ENCODE assay signal across 10 mouse cellular contexts in the genomic region with DNA sequence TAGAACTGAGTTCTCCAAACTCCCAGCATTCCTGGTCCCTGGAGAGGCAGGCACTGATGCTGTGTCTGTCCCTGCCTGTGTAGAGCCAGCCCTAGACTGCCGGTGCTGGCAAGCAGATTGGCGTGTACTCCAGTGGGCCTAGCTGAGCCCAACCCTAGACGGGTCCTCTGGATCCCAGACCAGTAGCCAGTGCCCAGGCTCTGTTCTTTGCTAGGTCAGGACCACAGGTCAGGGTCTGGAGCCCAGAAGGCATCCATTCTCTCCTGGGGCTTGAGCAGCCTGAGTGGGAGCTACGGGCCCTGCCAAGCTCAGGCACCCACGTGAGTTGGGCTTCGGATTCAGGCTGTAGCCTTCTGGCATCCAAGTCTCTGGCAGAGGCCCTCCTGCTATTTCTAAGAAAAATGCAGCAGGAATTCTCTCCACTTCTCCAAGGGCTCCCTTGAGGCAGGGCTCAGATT. TPM values are rescaled to one million over a fixed set of nuclear protein-coding genes. Genes with fewer than 3 reads are reported as not detected.
DNase-seq lines count a peak whose midpoint lies in the region; ATAC-seq and TF ChIP-seq lines count a peak whose summit lies in the region.
"Had no signal": no experiment of that assay in that cellular context is flagged by ENCODE, and none has a peak within 500 bp of the region (broad histone marks: within the 10 kb centered on the region; RNA-seq: fewer than 3 reads in every experiment).

No protein-coding gene starts in this region.

- no peak for TF ChIP-seq CTCF in thymus, adult 2 months (IDR thresholded peaks at IDR 0.05; ENCODE audit: borderline replicate concordance, control insufficient read depth, extremely low read depth, insufficient read depth, low read length, poor library complexity)

- WGBS in kidney, embryonic 16.5 days: 24% methylated on average over 6 of the region's 6 CpGs
- WGBS in embryonic facial prominence, embryonic 12.5 days: 16% methylated on average over 6 of the region's 6 CpGs
- 15% methylated on average over 6 of the region's 6 CpGs for WGBS in midbrain, embryonic 14.5 days
- WGBS in thymus, adult 2 months: 94% methylated on average over 6 of the region's 6 CpGs

- no peaks in the 10 kb centered on the region for H3K9me3 ChIP-seq in kidney, embryonic 16.5 days (ENCODE audit: low read length)
- H3K9me3 ChIP-seq in embryonic facial prominence, embryonic 12.5 days: no peaks in the 10 kb centered on the region
- no peaks in the 10 kb centered on the region for H3K9me3 ChIP-seq in midbrain, embryonic 14.5 days (ENCODE audit: control insufficient read depth, low read length)

- H3K4me1 ChIP-seq in kidney, embryonic 16.5 days (ENCODE audit: insufficient read depth, low read length): peaks cover 100% of the 10 kb centered on the region
- H3K4me1 ChIP-seq in embryonic facial prominence, embryonic 12.5 days: peaks cover 94% of the 10 kb centered on the region
- peaks cover 59% of the 10 kb centered on the region for H3K4me1 ChIP-seq in midbrain, embryonic 14.5 days (ENCODE audit: control insufficient read depth, insufficient read depth, low read length)
- H3K4me1 ChIP-seq in thymus, adult 2 months (replicated peaks; ENCODE audit: control insufficient read depth, insufficient read depth, low read length): 0 out of 2 replicates have a peak, but pooled peaks cover 2% of the 10 kb centered on the region

- H3K4me3 ChIP-seq in kidney, embryonic 16.5 days (ENCODE audit: low read length): no peak overlapping the region
- no peak overlapping the region; the same call in none of the 2 replicates for H3K4me3 ChIP-seq in embryonic facial prominence, embryonic 12.5 days
- H3K4me3 ChIP-seq in midbrain, embryonic 14.5 days (replicated peaks; ENCODE audit: low read depth, low read length): no peak overlapping the region
- no peak overlapping the region for H3K4me3 ChIP-seq in thymus, adult 2 months (ENCODE audit: control insufficient read depth, insufficient read depth, low read length)

- H3K9ac ChIP-seq in kidney, embryonic 16.5 days (replicated peaks; ENCODE audit: low read length): peak overlapping the region; percentile 45; the same call in 1 of the 2 replicates
- peak overlapping the region; percentile 31 for H3K9ac ChIP-seq in embryonic facial prominence, embryonic 12.5 days
- H3K9ac ChIP-seq in midbrain, embryonic 14.5 days (replicated peaks; ENCODE audit: low read length): peak overlapping the region; percentile 27

- H3K4me2 ChIP-seq in kidney, embryonic 16.5 days (replicated peaks; ENCODE audit: low read depth, low read length): peak overlapping the region; percentile 53
- H3K4me2 ChIP-seq in embryonic facial prominence, embryonic 12.5 days (replicated peaks): peak overlapping the region; percentile 39
- peak overlapping the region; percentile 19 for H3K4me2 ChIP-seq in midbrain, embryonic 14.5 days (ENCODE audit: low read length)

- DNase-seq in kidney, postnatal 14 days: no peak
- peak; percentile 57 for DNase-seq in gastrocnemius, postnatal 25 days
- peak; percentile 68 for DNase-seq in layer of hippocampus, adult 9-11 months
- no peak for DNase-seq in midbrain, embryonic 14.5 days
- no peak for DNase-seq in MN1 (ENCODE audit: low spot score)
- DNase-seq in thymus, adult 2 months: no peak

- 0 out of 2 replicates have a peak, but pooled peaks cover 10% of the 10 kb centered on the region for H3K36me3 ChIP-seq in kidney, embryonic 16.5 days (ENCODE audit: insufficient read depth, low read length)
- peaks cover 48% of the 10 kb centered on the region for H3K36me3 ChIP-seq in embryonic facial prominence, embryonic 12.5 days
- H3K36me3 ChIP-seq in midbrain, embryonic 14.5 days (ENCODE audit: control insufficient read depth, insufficient read depth, low read length): peaks cover 43% of the 10 kb centered on the region
- no peaks in the 10 kb centered on the region for H3K36me3 ChIP-seq in thymus, adult 2 months (ENCODE audit: control insufficient read depth, insufficient read depth, low read length)

- peak overlapping the region; percentile 91 for H3K27ac ChIP-seq in kidney, embryonic 16.5 days (ENCODE audit: low read length)
- H3K27ac ChIP-seq in embryonic facial prominence, embryonic 12.5 days: peak overlapping the region; percentile 85
- H3K27ac ChIP-seq in midbrain, embryonic 14.5 days (replicated peaks; ENCODE audit: low read depth, low read length): 0 out of 2 replicates have a peak overlapping the region, but pooled peaks have one; percentile 32
- H3K27ac ChIP-seq in thymus, adult 2 months (ENCODE audit: control insufficient read depth, insufficient read depth, low read length): no peak overlapping the region

- no peak for TF ChIP-seq POLR2A in thymus, adult 2 months (IDR thresholded peaks at IDR 0.05; ENCODE audit: control insufficient read depth, extremely low read depth, insufficient read depth, low read length, poor library complexity)

- ATAC-seq in kidney, embryonic 16.5 days (ENCODE audit: low FRiP score, low TSS enrichment): no peak
- ATAC-seq in embryonic facial prominence, embryonic 12.5 days (ENCODE audit: insufficient number of reproducible peaks, insufficient read depth, low FRiP score, low TSS enrichment): no peak
- ATAC-seq in midbrain, embryonic 14.5 days (ENCODE audit: low FRiP score, low TSS enrichment): no peak

- H3K27me3 ChIP-seq in kidney, embryonic 16.5 days (ENCODE audit: insufficient read depth, low read length): no peaks in the 10 kb centered on the region
- H3K27me3 ChIP-seq in embryonic facial prominence, embryonic 12.5 days: no peaks in the 10 kb centered on the region
- H3K27me3 ChIP-seq in midbrain, embryonic 14.5 days (ENCODE audit: control insufficient read depth, insufficient read depth, low read length): no peaks in the 10 kb centered on the region
- no peaks in the 10 kb centered on the region for H3K27me3 ChIP-seq in thymus, adult 2 months (ENCODE audit: control insufficient read depth, insufficient read depth, low read length)

RNA-seq across cellular contexts. Expression of a gene that starts 10.1 kb away (rescaled TPM):
- 20.9 and 25.7 TPM in 2 replicates for polyA plus RNA-seq in kidney, embryonic 16.5 days (2015; fragmentation: Nextera tagmentation; extraction: Ambion mirVana)
- 52.4 and 53.1 TPM in 2 replicates for polyA plus RNA-seq in embryonic facial prominence, embryonic 12.5 days (2016; fragmentation: Nextera tagmentation; extraction: Ambion mirVana)
- total RNA-seq in gastrocnemius, postnatal 25 days (2021): 1 to 10 TPM; 5.9 to 9.7 TPM
- polyA plus RNA-seq in midbrain, embryonic 14.5 days (2014; fragmentation: Nextera tagmentation; extraction: Ambion mirVana): 34.0 and 37.0 TPM in 2 replicates
- polyA plus RNA-seq in thymus, adult 2 months (2012; rRNA removed): 35.5 and 41.3 TPM in 2 replicates

RNA-seq across cellular contexts. Expression of a gene that starts 20.6 kb away (rescaled TPM):
- 2.8 and 3.0 TPM in 2 replicates for polyA plus RNA-seq in kidney, embryonic 16.5 days (2015; fragmentation: Nextera tagmentation; extraction: Ambion mirVana)
- 1.4 and 3.0 TPM in 2 replicates for polyA plus RNA-seq in embryonic facial prominence, embryonic 12.5 days (2016; fragmentation: Nextera tagmentation; extraction: Ambion mirVana)
- total RNA-seq in gastrocnemius, postnatal 25 days (2021): not detected
- 0.97 and 2.0 TPM in 2 replicates for polyA plus RNA-seq in midbrain, embryonic 14.5 days (2014; fragmentation: Nextera tagmentation; extraction: Ambion mirVana)
- 0.13 and 0.34 TPM in 2 replicates for polyA plus RNA-seq in thymus, adult 2 months (2012; rRNA removed)
- total RNA-seq: heart, postnatal 14 days; neutrophil, adult 5-6 weeks had no signal

RNA-seq across cellular contexts. Expression of a gene that starts 30.8 kb away (rescaled TPM):
- 12.4 and 12.9 TPM in 2 replicates for polyA plus RNA-seq in kidney, embryonic 16.5 days (2015; fragmentation: Nextera tagmentation; extraction: Ambion mirVana)
- 8.2 and 8.3 TPM in 2 replicates for polyA plus RNA-seq in embryonic facial prominence, embryonic 12.5 days (2016; fragmentation: Nextera tagmentation; extraction: Ambion mirVana)
- 10 to 100 TPM; 72.1 to 77.5 TPM for total RNA-seq in gastrocnemius, postnatal 25 days (2021)
- 20.4 and 31.9 TPM in 2 replicates for polyA plus RNA-seq in midbrain, embryonic 14.5 days (2014; fragmentation: Nextera tagmentation; extraction: Ambion mirVana)
- polyA plus RNA-seq in thymus, adult 2 months (2012; rRNA removed): 9.1 and 11.2 TPM in 2 replicates
- total RNA-seq: neutrophil, adult 5-6 weeks had no signal

Comparison
In these comparisons a context has a peak if more than half of its experiments do, and no peak if none do; other contexts are left out.
1. DNase-seq: peak in gastrocnemius, postnatal 25 days (single experiment) and layer of hippocampus, adult 9-11 months (single experiment); none in kidney, postnatal 14 days (single experiment), midbrain, embryonic 14.5 days (single experiment), MN1 (single experiment) and thymus, adult 2 months (single experiment).
2. Peak in every context shown above with its lines, with median percentiles within 50 percentile points of each other: H3K4me2 ChIP-seq and H3K9ac ChIP-seq.